Mouse (Mus musculus): ENCODE results near the gene Ormdl3.

DNA sequence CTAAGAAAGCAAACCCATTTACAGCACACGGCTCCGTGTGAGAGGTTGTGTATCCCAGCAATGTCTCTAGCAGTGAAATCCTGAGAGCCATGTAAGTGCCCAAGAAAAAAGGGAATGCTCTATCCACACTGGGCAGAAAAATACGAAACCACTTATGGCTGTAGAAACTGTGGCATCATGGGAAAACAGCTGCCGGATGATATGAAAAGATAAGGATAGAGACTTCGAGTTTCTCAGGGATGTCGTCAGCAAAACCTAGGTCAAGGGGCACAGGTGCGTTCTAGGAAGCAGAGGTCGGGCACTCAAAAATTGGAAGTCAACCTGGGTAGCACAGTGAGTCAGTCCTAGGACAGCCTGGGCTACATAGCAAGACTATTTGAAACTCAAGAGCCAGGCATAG lies 2.1 kb upstream of the Ormdl3 start:
- TF ChIP-seq POLR2A (IDR thresholded peaks at IDR 0.05; ENCODE audit: extremely low read depth, insufficient read depth, low read length) (no peak), CTCF (IDR thresholded peaks at IDR 0.05; ENCODE audit: extremely low read depth, insufficient read depth, low read length) (no peak)
